Mouse (Mus musculus): ENCODE results near the gene C4bp. TPM values are rescaled to one million over a fixed set of nuclear protein-coding genes. Genes with fewer than 3 reads are reported as not detected.
"Not testable (repeated sequence)": the region's sequence is repeated elsewhere in the genome, so short reads cannot be mapped to it uniquely, and the experiment has no call there.

The C4bp gene
- total RNA-seq (2021): under 1 TPM in 1 of 2 experiments, not detected in 1; 0.19 TPM
- long read RNA-seq, experiment 1: 0 reads
- long read RNA-seq, experiment 2: 0 reads

DNA sequence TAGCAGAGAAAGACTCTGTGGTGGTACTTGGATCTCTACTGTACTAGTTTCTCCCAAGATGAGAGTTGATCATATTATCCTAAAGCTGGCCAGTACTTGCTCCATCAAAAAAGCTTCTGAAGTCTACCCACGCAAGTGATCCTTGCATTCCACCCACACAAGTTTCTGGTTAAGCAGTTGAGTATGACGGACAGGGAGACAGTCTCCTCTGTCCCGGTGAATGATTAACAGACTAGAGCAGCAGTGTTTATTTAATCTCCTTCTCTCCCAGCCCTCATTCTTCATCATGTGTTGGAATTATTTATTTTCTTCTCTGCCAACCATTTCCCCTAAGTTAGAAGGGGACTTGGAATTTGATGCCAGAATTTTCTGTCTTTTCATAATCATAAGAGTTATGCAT is at the start of gene C4bp:
Gene C4bp, minus strand, starts transcription at position 179 of the 400 bp plus-strand sequence.
- no peak for DNase-seq (ENCODE audit: low spot score)

DNA sequence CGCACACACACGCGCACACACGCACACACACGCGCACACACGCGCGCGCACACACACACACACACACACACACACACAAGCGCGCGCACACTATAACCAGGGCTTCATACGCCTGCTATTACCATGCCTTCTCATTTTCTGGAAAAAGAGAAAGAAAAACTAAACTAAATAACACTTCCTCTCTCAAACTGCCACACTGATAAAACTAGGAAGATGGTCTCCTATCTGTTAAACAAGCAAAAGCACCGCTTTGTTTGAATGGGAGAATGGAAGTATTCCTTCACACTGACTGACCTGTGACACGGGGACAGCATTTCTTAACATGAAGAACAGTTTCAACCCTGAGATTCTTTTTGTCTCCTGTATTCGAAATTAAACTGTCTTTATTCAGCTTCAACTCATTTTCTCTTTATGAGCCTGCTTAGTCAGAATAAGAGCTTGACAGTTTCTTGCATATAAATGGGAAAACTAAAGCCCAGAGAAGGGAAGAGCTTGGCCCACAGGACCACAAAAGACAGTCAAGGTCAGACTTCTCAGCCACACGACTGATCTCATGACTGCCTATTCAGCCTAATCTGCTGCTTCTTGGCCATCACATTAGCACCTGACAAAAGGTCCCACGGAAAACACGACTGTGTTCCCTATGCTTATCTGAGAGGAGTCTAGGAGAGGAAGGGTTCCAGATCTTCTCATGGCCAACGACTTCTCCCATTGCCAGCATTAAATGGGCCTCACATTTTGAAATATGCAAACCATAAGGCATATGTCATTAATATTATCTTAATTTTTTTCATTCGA is 49.0 kb upstream of the C4bp start:
- DNase-seq (ENCODE audit: low spot score): no peak

DNA sequence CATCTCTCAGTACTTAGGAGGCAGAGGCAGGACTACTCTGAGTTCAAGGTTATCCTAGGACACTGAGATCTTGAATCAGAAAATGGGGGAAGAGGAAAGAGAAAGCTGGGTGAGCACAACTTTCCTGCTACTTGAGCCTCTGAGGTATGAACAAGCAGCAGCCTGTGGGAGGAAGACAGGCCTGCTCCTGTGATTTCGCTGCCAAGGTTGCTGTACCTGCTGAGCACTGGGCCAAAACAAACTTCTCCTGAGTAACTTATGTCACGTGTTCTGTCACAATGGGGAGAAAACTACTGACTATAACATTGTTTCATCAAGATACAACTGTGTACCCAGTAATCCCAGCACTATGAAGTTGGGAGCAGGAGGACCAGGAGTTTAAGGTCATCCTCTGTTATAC is 42.2 kb upstream of the C4bp start:
- DNase-seq (ENCODE audit: low spot score): no peak

DNA sequence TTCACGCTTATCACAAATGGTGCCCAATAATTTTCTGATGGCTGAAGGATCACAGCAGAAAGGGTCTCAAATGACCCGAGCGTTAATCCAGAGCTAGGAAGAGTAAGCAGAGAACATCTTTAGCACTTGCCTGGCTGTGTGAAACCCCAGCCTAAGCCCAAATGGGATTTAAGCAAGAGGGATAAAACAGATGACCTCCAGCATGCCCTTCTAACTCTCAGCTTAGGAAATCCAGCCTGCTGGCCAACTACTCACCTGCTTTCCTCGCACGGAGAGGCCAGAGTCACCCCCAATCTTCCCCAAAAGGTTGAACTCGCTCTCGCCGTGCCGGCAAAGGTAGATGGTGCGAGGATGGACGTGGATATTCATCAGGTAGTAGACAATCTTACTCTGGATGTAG is 40.5 kb upstream of the C4bp start:
- no peak for DNase-seq (ENCODE audit: low spot score)

DNA sequence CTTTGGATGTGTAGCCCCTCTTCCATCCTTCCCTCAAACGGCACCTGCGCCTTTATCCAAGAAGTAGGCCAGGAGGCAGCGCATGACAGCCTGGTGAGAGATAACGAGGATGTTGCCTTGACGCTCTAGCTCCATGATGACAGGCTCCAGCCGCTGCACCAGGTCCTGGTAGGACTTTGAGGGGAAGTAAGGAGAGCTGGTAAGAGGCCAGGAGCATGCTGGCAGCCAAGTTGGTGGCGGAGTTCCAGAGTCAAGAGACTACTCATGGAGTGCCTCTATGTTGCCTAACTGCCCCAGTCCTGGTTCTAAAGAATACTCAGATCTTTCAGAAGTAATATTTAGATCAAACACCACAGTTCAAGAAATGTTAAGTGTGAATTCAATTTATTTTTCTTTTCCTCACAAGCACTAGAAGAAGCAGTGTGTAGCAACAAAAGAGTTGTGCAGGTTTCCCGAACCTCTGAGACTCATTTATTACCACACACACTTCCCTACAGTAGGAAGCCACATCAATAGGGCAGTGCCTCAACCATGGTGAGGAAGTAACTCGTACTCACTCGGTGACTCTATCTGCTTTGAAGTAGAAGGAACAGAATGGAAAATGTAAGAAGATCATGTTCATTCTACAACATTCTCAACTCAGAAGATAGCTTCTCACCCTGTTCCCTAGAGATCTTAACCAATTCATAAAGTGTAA is 38.7 kb upstream of the C4bp start:
- peak; percentile 23 for DNase-seq (ENCODE audit: low spot score)

DNA sequence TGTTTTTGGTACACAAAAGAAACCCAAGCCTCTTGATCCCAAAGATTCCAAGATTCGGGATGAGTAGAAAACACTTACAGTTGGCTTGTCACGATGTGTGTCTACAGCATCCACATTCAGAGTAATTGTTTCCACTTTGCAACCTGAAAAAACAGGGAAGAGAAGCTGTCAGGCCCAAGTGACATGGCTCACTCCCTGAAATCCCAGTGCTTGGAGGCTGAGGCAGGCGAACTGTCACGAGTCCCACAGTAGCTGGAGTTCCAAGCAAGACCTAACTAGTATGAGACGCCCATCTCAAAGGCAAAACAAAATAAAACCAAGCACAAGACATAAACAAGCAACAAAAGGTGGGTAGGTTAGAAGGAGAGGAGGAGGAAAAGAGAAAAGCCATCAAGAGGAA is 37.2 kb upstream of the C4bp start:
- no peak for DNase-seq (ENCODE audit: low spot score)

DNA sequence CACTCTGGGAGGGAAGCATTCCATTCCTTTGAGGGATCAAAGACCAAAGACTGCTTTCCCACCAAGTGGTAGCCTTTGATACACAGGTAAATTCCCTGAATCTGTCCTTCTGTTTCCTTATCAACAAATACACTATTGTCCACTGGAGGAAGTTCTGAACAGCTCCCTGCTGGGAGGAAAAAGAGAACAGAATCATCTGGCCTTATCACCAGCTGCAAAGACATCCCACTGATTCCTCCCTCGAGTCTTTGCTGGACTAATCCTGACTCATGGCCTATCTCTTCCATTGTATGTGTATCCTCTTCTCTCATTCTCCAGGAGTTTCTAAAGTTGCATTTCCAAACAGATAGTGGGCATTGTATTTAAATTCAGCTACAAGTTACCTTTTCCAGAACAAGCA is 22.5 kb upstream of the C4bp start:
- DNase-seq (ENCODE audit: low spot score): no peak

DNA sequence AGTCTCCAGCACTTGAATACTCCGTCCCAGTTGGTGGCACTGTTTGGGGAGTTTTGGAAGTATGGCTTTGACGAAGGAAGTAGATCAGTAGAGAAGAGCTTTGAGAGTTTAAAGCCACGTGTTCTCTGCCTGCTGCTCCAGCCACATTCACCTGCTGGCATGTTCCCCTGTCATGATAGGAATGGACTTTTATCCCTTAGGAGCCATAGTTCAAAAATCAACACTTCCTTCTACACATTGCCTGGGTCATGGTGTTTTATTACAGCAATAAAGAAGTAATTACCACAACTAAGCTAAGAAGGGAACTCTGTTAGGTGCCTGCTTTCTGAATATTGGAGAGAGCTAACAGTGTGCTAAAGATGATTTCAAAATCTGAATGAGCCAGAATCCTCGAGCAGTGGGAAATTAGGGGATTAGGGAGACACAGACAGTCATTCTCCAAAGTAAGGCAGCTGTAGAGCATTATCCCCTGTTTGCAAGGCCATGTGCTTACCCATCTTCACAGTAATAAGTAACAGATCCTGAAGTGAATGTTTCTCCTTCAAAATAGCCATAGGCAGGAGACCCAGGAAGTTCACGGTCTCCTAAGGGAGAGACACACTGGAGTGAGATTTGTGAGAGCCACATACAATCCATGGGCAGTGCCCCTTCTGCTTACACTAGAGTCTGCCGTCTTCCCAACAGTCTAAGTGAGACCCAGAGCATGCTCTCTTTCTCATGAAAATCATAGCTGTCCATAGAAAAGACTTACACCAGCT is 20.4 kb upstream of the C4bp start:
- no peak for DNase-seq (ENCODE audit: low spot score)

DNA sequence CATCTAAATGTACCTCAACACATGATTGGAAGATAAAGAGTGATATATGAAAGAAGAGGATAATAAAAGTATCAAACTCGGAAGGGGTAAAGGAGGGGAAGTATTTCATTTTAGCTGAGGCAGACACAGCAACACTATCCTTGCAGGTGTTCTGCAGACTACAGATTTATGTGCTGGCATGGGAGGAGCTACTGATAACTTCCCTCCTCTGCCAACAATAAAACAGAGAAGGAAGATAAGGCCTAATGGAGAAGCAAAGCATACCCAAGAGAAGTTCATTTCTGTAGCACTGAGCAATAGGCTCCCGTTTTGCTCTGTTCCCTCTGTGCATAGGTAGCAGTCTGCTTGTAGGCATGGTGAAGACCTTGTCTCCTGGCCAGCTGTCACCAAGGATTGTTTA is 19.6 kb upstream of the C4bp start:
- no peak for DNase-seq (ENCODE audit: low spot score)

DNA sequence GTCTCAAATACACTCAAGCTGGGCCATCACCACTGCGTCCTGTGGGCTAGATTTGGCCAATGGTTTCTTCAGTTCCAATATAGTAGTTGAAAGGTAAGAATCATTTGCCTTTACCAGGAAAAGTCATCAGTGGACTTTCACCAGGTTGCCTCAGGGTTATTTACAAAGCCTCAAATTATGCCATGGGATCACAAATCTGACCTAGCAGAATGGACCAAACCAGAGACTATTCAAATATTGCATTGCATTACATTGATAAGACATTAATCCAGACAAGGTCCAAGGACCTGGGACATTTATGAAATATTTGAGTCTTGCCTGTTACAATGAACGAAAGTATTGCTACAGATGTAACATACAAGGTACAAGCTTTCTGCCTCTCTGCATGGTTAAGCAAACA is 17.1 kb upstream of the C4bp start:
- DNase-seq (ENCODE audit: low spot score): no peak

DNA sequence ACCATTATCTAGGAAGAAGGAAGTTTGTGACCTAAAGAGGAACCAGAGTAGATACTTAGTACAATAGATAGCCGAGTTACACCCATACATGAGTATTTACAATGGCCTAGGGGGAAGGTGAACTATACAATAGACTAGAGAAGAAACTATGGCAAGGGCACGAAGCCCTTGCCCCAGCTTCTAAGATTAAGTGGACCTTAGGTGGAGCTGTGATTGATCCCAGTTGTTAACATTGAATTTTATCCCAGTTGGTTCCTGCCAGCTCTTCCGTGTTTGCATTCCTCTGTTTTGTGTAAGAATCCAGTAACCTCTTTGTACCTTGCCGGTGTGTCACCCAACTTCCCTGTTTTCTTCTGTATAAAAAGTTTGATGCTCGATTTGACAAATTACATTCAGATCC is 2.1 kb upstream of the C4bp start:
- not testable (repeated sequence) for DNase-seq (ENCODE audit: low spot score)

DNA sequence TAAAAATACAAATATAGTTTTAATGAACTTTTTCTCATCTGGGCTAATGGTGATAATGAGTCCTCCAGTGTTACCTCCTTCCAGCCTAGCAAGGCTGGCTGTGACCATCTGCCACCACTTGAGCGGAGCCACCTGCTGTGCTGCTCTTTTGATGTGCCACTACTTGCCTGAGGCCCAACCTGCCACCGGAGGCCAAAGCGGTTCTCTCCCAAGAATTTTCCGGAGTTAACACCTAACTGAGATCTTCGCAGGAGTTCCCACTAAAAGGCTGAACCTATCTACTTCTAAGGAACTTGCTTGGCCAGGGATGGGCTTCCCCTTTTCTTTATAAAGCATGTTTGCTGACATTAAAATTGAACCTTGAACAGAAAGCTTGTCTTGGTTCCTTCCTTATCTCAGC is 1.8 kb downstream of the C4bp start:
- DNase-seq (ENCODE audit: low spot score): not testable (repeated sequence)

DNA sequence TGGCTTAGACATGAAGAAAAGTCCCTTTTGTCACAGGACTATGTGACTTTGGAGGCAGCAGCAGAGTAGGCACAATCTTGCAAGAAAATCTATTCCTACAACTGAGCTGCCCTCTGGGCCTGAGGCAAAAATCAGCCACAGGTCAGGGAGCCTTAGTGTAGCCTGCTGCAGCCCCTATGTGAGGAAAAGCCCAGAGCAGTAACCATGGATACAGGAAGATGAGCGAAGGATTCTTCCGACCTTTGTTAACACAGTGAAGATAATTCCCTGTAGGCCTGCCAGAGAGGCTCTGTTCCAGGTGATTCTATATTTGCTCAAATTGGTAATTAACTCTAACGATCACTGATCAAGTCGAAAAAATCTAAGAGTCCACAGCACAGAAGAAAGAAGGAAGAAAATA is 17.3 kb downstream of the C4bp start:
- no peak for DNase-seq (ENCODE audit: low spot score)

DNA sequence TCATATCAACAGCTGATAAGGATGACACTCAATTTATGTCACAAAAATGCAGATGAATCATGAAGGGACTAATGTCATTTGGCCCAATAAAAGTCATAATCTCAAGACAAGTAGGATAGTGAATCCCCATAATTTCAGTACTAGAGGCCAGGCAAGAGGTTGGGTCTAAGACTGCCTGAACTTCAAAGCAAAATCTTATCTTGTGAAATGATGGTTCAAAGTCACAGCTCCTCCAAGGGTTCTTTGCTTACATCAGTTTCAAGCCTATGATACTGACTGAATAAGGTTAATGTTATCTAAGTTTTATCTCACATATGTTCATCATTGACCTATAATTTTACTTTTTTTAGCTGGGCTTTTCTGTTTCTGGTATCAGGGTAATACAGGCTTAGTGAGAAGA is 20.5 kb downstream of the C4bp start:
- no peak for DNase-seq (ENCODE audit: low spot score)

DNA sequence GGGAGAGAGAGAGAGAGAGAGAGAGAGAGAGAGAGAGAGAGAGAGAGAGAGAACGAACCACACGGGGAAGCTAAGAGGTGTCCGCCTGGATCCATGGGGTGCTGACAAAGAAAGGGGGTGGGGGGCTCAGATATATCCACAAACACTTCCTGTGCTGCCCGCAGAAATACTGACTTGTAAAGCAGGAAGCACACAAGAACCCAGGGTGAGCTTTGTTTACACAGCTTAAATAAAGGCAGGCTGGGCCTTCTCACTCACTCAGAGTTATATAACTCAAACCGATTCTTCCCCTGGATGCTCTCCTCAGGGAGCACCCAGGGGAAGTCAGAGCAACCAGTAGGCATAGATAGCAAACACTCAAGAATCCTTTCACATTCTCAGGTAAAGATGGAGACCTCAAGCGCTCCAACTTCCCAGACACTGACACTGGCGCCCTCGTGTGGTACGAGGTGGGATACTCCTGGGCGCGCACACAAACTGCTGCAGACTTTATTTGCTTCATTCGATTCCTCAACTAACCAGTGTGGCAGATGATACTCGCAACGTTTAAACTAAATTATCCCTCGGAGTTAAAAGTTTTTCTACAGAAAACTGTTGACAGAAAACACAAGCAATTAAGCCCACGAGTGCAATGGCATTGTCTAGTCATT is 27.5 kb downstream of the C4bp start:
- peak; percentile 51 for DNase-seq (ENCODE audit: low spot score)

DNA sequence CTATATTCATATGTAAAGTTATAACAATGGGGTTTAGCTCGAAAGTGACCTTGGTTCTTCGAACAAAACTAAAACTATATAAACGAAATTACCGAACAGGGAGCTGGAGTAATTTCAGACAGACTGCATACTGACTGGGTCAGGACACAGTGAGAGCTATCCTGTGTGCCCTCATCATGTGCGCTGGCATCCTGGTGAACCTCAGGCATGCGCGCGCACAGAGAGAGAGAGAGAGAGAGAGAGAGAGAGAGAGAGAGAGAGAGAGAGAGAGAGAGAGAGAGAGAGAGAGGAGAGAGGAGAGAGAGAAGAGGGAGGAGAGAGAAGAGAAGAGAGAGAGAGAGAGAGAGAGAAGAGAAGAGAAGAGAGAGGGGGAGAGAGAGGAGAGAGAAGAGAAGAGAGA is 28.1 kb downstream of the C4bp start:
- no peak for DNase-seq (ENCODE audit: low spot score)

DNA sequence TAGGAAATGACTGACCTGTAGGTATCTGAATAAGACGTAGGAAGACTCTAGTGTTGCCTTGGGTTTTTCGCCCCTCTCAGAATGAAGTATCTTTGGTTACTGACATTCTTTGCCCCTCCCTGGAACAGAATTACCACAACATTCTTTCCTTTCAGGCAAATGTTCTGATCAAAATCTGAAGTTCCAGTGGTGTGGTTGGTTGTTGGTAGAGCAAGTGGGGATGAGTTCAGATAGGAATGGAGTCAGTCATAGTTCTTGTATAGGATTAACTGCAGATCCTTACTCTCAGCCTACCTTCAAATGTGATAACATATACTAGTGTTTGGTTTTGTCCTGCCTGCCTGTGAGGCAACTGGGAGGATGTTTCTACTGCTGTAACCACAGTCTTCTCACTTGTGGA is 31.9 kb downstream of the C4bp start, which contains the start of gene Zp3r:
Gene Zp3r, minus strand, starts transcription at position 101 of the 400 bp plus-strand sequence.
- no peak for DNase-seq (ENCODE audit: low spot score)

DNA sequence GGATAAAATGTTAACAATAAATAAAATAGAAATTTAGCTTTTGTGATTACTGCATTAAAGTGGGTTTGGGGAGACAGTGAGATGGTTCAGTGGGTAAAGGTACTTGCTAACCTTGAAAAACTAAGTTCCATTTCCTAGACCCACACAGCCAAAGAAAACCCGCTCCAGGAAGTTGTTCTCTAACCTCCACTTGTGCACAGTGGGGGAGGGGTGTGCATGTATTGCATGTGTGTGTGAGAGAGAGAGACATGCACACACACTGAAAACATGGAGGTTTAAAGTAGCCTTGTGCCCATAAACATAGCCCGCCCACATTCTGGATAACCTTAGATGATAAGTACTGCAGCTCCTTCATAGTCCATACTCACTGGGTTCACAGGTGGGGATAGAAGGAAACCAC is 65.1 kb downstream of the C4bp start:
- DNase-seq (ENCODE audit: low spot score): no peak

DNA sequence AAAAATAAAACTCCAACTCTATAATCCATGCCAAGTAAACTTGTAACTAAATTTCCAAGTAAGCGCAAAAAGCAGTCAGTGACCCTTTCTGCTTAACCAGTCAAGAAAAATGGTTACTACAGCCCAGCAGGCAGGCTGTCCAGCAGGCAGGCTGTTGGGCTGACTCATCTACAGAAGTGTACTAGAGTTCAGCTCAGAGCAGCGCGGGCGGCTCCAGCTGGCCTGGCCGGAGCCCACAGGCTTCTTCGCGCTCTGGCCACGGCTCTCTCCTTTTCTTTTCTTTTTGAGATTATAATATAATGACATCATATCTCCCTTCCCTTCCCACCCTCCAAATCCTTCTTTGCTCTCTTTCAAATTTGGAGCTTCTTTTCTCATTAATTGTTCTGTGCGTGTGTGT is 72.8 kb downstream of the C4bp start:
- peak; percentile 12 for DNase-seq (ENCODE audit: low spot score)
